Mouse (Mus musculus): Measurements from ENCODE around the gene Stk19.
"Not testable (repeated sequence)": the region's sequence is repeated elsewhere in the genome, so short reads cannot be mapped to it uniquely, and the experiment has no call there.

The Stk19 gene

DNA sequence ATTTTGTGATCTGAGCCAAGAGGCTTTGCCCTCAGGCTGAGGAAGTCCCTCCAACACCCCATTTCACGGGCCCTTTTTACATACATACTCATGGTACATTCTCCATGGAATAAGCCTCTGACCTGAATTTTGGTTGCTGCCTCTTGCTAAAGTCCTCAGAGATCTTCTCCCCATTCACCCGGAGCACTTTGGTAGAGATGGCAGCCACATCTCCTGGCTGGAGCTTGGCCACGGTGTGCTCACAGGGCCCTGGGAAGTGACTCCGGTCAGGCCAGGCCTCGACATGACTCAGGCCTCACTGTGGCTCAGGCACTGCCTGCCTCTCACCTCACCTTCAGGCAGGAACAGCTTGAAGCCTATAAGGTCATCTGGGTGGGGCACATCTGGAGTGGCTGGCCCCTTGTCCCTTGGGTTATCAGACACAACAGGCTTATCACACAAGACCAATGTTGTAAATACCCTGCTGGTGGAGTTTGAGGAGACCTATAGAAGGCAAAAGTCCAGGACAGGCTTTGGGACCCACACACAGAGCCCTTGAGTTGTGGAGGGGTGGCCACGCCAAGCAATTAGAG lies 4.1 kb upstream of the Stk19 start:
- peak; percentile 71 for DNase-seq (ENCODE audit: low spot score)

- DNase-seq (ENCODE audit: low spot score) = no peak
These were observed 2.0 kb upstream of the Stk19 start for GRCm38 (mm10) chr17:34838785-34839184.

DNA sequence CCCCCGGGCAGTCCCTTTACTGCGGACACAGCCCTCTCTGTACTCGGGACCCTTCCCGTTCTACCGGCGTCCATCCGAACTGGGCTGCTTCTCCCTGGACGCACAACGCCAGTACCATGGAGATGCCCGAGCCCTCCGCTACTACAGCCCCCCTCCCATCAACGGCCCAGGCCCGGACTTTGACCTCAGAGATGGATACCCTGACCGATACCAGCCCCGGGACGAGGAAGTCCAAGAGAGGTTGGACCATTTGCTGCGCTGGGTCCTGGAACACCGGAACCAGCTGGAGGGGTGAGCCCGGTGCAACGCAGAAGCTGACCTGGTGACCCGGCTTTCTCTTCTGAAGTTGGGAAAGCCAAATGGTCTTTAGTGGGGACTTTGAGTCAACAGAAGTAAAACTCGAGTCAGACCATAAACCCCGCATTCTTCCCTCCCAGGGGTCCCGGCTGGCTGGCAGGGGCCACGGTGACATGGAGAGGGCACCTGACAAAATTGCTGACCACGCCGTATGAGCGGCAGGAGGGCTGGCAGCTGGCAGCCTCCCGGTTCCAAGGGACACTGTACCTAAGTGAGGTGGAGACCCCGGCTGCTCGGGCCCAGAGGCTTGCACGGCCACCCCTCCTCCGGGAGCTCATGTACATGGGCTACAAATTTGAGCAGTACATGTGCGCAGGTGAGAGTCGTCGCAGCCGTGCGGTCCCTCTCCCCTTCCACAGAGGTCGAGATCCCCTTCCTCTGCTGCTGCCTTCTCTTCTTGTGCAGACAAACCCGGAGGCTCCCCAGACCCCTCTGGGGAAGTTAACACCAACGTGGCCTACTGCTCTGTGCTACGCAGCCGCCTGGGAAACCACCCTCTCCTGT lies 949 bp upstream of the Stk19 start:
- no peak for DNase-seq (ENCODE audit: low spot score)

- peak; percentile 33 for DNase-seq (ENCODE audit: low spot score)
These were observed 440 bp downstream of the Stk19 start for GRCm38 (mm10) chr17:34836155-34836855.

- not testable (repeated sequence) for DNase-seq (ENCODE audit: low spot score)
These were observed 6.0 kb downstream of the Stk19 start for GRCm38 (mm10) chr17:34830776-34831175.

- DNase-seq (ENCODE audit: low spot score) = no peak
These were observed 21.9 kb downstream of the Stk19 start for GRCm38 (mm10) chr17:34814818-34815370.

GRCm38 (mm10) chr17:34813747-34814146 lies 23.0 kb downstream of the Stk19 start:
- DNase-seq (ENCODE audit: low spot score) = peak; percentile 39

DNA sequence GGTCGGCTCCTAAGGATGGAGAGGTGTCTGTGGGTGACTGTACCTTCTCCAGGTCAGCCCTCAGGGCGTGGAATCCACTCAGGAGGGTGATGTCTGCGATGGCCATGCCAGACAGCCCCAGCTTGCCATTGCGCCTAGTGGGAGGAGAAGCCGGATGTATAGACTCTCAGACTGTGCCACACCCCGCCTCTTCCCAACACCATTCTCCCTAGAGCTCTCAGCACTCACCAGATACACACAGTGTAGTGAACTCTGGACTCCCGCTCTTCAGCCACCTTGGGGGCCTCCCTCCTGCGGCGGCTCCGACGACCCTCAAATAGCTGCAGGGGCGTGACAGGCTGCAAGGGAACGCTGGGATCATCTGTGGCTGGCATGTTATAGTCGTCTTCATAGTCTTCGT lies 25.5 kb downstream of the Stk19 start:
- no peak for DNase-seq (ENCODE audit: low spot score)

DNA sequence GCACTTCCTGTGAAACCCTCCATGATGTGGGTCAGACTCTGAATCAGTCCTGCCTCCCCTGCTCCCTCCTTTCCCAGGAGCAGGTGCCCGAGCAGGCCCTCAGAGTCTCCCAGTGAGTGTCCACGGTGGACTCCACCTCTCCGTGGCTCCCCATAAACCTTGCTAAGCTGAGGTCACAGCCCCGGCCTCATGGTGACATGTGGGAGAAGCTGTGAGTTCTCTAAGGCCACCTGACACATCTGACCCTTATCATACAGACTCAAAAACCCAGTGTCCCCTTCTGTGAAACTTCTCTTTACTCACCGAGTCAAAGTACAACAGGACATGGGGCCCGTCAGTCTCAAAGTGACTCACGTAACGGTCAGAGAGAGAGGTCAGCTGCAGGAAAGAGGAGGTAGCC lies 25.9 kb downstream of the Stk19 start:
- not testable (repeated sequence) for DNase-seq (ENCODE audit: low spot score)

DNA sequence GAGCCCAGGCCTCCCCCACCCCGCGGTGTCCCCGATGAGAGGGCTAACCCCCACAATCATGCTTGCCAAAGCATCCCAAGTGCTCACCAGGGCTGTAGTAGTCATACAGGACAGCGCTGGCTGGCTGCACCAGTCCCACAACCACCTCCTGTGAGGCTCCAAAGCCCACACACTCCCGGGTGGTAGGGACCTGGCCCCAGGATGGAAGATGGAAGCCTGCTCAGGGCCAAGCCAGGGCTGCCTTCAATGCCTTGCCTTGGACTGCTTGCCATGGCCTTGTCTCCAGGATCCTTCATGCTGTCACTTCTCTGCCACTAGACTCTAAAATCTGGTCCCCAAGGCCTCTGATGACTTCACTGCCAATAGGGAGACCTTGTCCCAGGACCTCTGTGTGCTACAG lies 26.3 kb downstream of the Stk19 start:
- not testable (repeated sequence) for DNase-seq (ENCODE audit: low spot score)

DNA sequence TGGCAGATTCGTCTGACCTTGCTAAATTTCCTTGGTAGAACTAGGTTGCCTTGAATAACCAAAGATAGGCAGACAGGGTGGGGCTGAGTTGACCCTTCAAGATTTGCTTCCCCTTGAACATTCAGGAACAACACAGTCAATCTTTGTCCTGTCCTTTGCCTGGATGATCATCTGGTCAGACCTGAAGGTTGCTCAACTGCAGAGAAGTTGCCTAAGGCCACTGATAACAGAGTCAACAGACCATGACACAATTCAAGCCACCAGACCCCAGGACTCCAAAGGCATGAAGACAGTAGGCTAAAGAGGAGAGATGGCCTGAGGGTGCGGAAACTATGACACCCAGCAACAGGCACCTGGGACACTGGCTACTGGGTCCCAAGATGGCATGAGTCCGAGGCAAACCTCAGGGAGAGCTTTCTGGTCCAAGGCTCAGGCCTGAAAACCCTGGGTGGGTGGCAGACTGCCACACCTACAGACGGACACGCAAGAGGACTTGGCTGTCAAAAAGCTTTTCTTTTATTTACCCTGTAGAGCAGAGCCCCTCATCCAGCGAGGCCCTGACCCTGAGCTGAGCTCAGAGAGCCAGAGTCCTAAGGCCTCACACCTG lies 28.0 kb downstream of the Stk19 start:
- DNase-seq (ENCODE audit: low spot score) = no peak

DNA sequence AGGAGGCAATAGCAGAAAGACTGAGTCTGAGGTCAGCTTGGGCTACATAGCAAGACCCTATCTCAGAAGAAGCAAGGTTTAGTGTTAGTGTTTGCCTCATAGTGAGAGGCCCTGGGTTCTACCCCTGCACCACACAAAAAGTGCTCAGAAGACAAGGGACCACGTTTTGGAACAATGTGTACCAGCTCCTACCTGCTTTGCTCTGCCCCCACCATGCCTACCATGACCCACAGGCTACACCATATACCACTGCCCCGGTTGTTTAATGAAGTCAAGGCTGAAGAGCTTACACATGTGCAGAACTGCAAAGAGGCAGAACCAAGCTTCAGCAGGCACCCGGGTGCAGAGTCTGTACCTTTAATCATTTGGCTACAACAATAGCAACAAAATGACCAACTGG lies 29.6 kb downstream of the Stk19 start:
- no peak for DNase-seq (ENCODE audit: low spot score)

GRCm38 (mm10) chr17:34804871-34805562 lies 31.7 kb downstream of the Stk19 start:
- DNase-seq (ENCODE audit: low spot score) = no peak

- not testable (repeated sequence) for DNase-seq (ENCODE audit: low spot score)
These were observed 32.4 kb downstream of the Stk19 start, which contains the start of gene Cyp21a1 for GRCm38 (mm10) chr17:34804301-34804700. Gene Cyp21a1, minus strand, starts transcription at chr17:34804561.

DNA sequence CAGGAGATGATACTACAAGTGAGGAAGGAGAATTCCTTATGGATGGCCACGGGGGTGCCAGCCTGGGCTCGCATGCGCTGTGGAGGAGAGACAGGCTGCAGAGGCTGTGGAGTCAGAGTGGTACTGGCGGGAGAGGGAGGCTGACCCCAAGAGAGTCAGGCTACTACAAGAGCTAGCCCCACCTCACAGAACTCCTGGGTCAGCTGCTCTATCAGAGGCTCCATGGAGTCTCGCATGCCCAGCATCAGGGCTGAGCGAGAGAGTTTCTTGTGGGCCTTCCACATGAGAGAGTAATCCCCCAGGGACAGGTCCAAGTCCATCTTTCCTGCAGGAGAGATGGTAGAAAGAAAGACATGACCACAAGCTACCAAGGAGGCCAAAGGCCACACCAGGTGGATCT lies 33.4 kb downstream of the Stk19 start:
- DNase-seq (ENCODE audit: low spot score) = not testable (repeated sequence)

DNA sequence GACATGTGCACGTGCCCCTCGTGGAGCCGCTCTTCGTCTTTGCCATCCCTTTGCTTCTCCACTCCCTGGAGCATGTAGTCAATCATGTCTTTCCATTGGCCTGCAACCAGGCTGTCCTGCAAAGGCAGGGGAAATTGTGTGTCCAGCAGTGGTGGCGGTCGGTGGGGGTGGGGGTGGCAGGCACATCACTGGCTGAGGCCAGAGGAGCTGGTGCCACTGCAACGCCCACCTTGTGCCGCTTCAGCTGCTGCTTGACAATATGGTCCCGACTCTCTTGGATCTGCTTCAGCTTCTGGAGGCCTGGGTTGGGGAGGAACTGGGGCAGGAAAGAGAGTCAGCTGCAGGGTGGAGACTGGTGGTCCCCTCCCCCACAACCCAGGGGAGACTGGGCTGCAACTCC lies 34.0 kb downstream of the Stk19 start:
- DNase-seq (ENCODE audit: low spot score) = not testable (repeated sequence)

DNA sequence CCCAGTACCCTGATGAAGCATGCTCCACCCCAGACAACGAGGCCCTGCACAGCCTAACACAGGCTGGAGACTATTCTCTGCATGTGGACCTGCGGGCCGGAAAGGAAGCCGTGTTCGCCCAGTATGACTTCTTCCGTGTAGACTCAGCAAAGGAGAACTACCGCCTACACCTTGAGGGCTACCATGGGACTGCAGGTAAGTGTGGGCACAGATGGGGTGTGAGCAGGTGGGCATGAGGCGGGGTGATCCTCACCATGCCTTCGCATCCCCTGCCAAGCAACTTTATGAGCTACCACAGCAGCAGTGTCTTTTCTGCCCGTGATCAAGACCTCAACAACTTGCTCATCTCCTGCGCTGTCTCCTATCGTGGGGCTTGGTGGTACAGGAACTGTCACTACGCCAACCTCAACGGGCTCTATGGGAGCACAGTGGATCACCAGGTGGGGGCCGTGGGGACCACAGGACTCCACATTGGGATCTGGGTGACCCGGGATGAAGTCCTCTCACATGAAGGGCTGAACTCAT lies 35.9 kb downstream of the Stk19 start:
- DNase-seq (ENCODE audit: low spot score) = not testable (repeated sequence)

DNA sequence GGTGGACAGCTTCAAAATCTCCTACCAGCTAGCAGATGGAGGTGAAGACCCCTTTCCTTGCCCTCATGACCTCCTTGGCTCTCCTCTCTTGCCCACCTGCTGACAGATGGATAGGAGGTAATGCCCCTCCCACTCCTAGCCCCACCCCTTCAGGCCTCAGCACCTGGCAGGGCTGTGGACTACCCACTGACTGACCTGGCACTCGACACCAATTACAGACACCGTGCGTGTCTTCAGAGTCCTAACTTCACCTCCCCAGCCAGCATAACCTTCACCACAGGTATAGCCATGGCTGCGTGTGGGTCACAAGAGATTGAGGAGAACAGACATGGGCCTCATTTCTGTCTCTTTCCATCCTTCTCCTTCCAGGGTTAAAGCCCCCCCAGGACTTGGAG lies 37.2 kb downstream of the Stk19 start:
- no peak for DNase-seq (ENCODE audit: low spot score)

DNA sequence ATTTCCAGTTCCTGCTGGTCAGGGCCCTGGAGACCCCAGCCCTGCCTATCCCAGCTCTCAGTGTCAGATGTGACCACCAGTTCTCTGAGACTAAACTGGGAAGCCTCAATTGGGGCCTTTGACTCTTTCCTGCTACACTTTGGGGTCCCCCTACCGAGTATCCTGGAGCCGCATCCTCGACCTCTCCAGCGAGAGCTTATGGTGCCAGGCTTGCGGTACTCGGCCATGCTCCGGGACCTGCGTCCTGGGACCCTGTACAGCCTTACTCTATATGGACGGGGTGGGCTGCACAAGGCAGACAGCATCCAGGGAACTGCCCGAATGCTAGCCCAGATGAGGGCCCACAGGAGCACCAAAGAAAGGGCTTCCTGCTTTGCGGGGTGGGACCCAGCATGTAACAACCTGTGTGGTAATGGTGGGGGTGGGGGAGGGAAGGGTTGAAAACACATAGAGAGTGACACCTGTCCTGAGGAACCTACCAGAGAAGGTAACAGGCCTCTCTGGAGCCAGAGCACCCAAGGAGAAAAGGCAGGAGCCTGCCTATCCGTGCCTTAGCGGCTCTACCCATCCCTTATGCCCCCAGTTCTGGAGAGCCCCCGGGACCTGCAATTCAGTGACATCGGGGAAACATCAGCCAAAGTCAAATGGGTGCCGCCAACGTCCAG lies 37.7 kb downstream of the Stk19 start:
- no peak for DNase-seq (ENCODE audit: low spot score)

- DNase-seq (ENCODE audit: low spot score) = not testable (repeated sequence)
These were observed 38.7 kb downstream of the Stk19 start for GRCm38 (mm10) chr17:34798071-34798470.

All from adipocyte (in vitro differentiated cells).